Mouse (Mus musculus) thymus, postnatal 25 days (tissue): ENCODE results near the gene Nppc.

Experiments
- DNase-seq: peaks from one replicate; pipeline ENCODE4 v3.0.0; 2022

Nppc gene

GRCm38 (mm10) chr1:86650272-86650671 lies 20.1 kb downstream of the Nppc start:
- peak; percentile 64 for DNase-seq

- no peak for DNase-seq
Measured at GRCm38 (mm10) chr1:86647517-86647916, 22.9 kb downstream of the Nppc start.

- DNase-seq: peak; percentile 44
Measured at GRCm38 (mm10) chr1:86643101-86643809, 27.1 kb downstream of the Nppc start.

- DNase-seq: no peak
Measured at GRCm38 (mm10) chr1:86634751-86635359, 35.5 kb downstream of the Nppc start.

GRCm38 (mm10) chr1:86633840-86634750 lies 36.3 kb downstream of the Nppc start:
- DNase-seq: no peak

GRCm38 (mm10) chr1:86633434-86633833 lies 36.9 kb downstream of the Nppc start:
- DNase-seq: no peak

- DNase-seq: no peak
Measured at GRCm38 (mm10) chr1:86632732-86633380, 37.5 kb downstream of the Nppc start.

- DNase-seq: no peak
Measured at GRCm38 (mm10) chr1:86630527-86630926, 39.8 kb downstream of the Nppc start.

- DNase-seq: no peak
Measured at GRCm38 (mm10) chr1:86629936-86630335, 40.4 kb downstream of the Nppc start.

- no peak for DNase-seq
Measured at GRCm38 (mm10) chr1:86628270-86628669, 42.1 kb downstream of the Nppc start.

GRCm38 (mm10) chr1:86623001-86624000 lies 47.1 kb downstream of the Nppc start:
- no peak for DNase-seq

GRCm38 (mm10) chr1:86622296-86622695 lies 48.1 kb downstream of the Nppc start:
- DNase-seq: no peak

GRCm38 (mm10) chr1:86618454-86619125 lies 51.8 kb downstream of the Nppc start:
- peak; percentile 52 for DNase-seq
